Mouse (Mus musculus) heart, embryonic 12.5 days (tissue): Measurements from ENCODE around the gene Dner. TPM values are rescaled to one million over a fixed set of nuclear protein-coding genes. Genes with fewer than 3 reads are reported as not detected.

ENCODE experiments used
- ATAC-seq: fragments of 200-750 bp; cut with Nextera tagmentation; 2 replicates; pipeline ENCODE4 v1.8.0; 2017; ENCODE audit warnings: moderate TSS enrichment, moderate library complexity; ENCODE audit not compliant: insufficient number of reproducible peaks, low FRiP score
- H3K27ac ChIP-seq: fragments of 300-500 bp; sonication (generic); 2 replicates; pipeline ENCODE4 v1.5.1; 2016; ENCODE audit warnings: mild to moderate bottlenecking, moderate library complexity; ENCODE audit not compliant: poor library complexity, severe bottlenecking
- H3K27me3 ChIP-seq: fragments of 300-500 bp; sonication (generic); replicated peaks from 2 replicates; pipeline ENCODE4 v1.6.1; 2016; ENCODE audit warnings: mild to moderate bottlenecking, moderate library complexity
- H3K36me3 ChIP-seq: fragments of 300-500 bp; sonication (generic); 2 replicates; pipeline ENCODE4 v1.6.1; 2016; ENCODE audit warnings: mild to moderate bottlenecking, moderate library complexity
- H3K4me1 ChIP-seq: fragments of 300-500 bp; sonication (generic); replicated peaks from 2 replicates; pipeline ENCODE4 v1.6.1; 2016; ENCODE audit warnings: mild to moderate bottlenecking
- H3K4me2 ChIP-seq: fragments of 300-500 bp; sonication (generic); 2 replicates; pipeline ENCODE4 v1.6.1; 2016; ENCODE audit warnings: mild to moderate bottlenecking, moderate library complexity
- H3K4me3 ChIP-seq: fragments of 300-500 bp; sonication (generic); 2 replicates; pipeline ENCODE4 v1.5.1; 2016; ENCODE audit warnings: mild to moderate bottlenecking
- H3K9ac ChIP-seq: fragments of 300-500 bp; sonication (generic); 2 replicates; pipeline ENCODE4 v1.6.1; 2016; ENCODE audit warnings: mild to moderate bottlenecking, moderate library complexity
- H3K9me3 ChIP-seq: fragments of 300-500 bp; sonication (generic); replicated peaks from 2 replicates; pipeline ENCODE4 v1.6.1; 2016; ENCODE audit warnings: mild to moderate bottlenecking, moderate library complexity
- WGBS: fragments of 180-500 bp; shearing (Covaris S2); methylation state at CpG from one replicate; pipeline ENCODE4 v1.1.7; 2016; 5-methylcytosine and 5-hydroxymethylcytosine counted together
- polyA plus RNA-seq: library from polyadenylated mRNA; unstranded; fragments of >200 nt; fragmentation: Nextera tagmentation; extraction: Ambion mirVana; gene quantifications from 2 replicates; pipeline ENCODE4 v1.2.1, GENCODE M21; 2016

Dner gene
- polyA plus RNA-seq, 1 experiment from 2014 or later: 1.2 TPM

DNA sequence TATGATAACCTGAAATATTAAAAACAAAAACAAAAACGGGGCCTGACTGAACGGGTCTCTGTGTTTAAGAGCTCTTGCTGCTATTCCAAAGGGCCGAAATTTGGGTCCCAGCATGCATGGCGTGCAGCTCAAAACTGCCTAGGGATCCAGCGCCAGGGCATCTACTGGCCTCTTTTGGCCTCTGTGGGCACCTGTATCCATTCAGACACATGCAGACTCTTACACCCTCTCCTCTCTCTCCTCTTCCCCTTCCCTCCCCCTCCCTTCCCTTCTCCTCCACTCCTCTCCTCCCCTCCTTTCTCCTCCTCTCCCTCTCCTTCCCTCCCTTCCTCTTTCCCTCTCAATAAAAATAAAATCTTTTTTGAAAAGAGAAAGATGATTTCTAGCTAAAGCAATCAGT is 13.4 kb upstream of the Dner start:
- WGBS: 27% methylated on average over 5 of the region's 5 CpGs
- H3K4me3 ChIP-seq: no peak overlapping the region

DNA sequence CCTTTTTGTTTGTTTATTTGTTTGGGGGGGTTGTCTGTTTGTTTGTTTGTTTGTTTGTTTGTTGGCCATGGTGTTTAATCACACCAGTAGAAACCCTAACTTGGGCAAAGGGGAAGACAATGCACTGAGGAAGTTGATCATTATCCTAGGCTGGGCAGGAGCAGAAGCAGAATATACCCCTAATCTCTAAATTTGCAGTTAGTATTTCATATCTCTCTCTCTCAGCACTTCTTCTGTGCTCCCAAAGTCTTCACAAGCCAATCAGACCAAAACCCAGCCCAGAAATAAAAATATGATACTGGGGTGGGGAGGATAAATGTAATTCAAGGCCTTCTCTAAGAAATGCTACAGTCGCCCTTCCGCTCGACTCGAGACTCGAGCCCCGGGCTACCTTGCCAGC is 4.2 kb upstream of the Dner start:
- Histone ChIP-seq H3K4me3 (no peak overlapping the region), H3K27ac (no peak overlapping the region), H3K4me2 (no peak overlapping the region), H3K36me3 (no peaks in the 10 kb centered on the region), H3K27me3 (peaks cover 14% of the 10 kb centered on the region), H3K9me3 (0 out of 2 replicates have a peak, but pooled peaks cover 2% of the 10 kb centered on the region), H3K9ac (no peak overlapping the region), H3K4me1 (peaks cover 6% of the 10 kb centered on the region)
- WGBS: 90% methylated on average over 6 of the region's 6 CpGs
- ATAC-seq: no peak

More for the DNA sequence above, 13.4 kb upstream of the Dner start:
- ATAC-seq: no peak
- Histone ChIP-seq H3K4me1 (peaks cover 5% of the 10 kb centered on the region; the same call in 1 of the 2 replicates), H3K27me3 (0 out of 2 replicates have a peak, but pooled peaks cover 15% of the 10 kb centered on the region), H3K36me3 (no peaks in the 10 kb centered on the region), H3K9ac (no peak overlapping the region), H3K9me3 (no peaks in the 10 kb centered on the region), H3K4me2 (peak overlapping the region; percentile 53), H3K27ac (no peak overlapping the region)

DNA sequence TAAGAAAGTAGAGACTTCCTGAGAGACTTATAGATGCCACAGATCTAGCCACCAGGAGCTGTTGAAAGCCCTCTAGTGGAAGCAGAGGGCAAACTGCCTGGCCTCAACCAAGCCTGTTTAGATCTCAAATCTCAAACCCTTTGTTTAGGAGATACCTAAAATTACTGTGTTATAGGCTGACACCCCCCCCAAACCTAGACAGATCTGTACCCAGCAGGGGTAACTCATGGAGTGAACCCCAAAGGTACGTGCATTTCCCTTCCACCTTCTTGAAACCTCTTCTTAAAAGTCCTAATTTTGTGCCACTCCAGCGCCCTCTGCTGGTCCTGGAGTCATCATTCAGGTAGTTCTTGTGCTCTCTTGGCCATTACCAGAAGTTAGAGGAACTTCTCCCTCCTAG is 1.1 kb upstream of the Dner start:
- Histone ChIP-seq H3K27ac (no peak overlapping the region), H3K9me3 (0 out of 2 replicates have a peak, but pooled peaks cover 2% of the 10 kb centered on the region), H3K4me3 (no peak overlapping the region), H3K9ac (no peak overlapping the region), H3K4me1 (peaks cover 9% of the 10 kb centered on the region), H3K27me3 (peaks cover 42% of the 10 kb centered on the region), H3K36me3 (no peaks in the 10 kb centered on the region), H3K4me2 (no peak overlapping the region)
- no peak for ATAC-seq
- WGBS: 5% methylated on average over 2 of the region's 2 CpGs

DNA sequence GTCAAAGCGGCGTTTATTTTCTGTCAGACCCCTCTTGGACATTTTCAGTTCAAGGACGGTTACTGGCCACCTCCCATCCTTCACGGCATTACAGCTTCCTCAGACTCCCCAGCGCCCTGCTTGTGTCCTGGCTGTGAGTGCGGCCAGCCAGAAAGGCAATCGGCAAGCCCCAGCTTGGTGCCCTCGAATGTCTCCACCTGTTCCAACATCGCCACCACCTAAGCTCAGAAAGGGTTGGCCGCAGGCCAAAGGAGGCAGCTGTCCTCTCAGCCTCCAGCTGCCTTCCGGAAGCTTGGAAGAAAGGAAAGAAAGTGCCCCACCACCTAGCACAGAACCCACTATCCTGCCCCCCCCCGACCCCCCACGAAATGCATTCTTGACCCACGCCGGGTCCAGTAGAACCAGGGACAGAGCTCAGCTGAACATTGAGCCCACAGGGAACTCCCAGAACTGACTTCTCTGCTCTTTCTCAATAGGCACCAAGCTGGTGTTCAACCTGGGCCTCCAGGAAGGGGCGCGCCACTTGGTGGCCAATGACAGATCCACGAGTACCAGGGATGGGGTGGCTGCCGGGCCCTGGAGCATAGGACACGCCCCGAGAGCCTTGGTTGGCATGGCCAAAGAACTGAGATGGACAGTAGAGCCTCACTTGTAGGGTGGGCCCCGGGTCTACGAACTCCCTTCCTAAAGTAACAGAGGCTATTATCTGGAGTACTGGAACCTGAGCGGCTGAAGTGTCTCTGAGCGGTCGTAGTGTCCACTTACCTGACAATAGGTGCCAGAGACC is 1.1 kb downstream of the Dner start:
- ATAC-seq: no peak
- H3K4me2 ChIP-seq: peak overlapping the region; percentile 99
- H3K4me3 ChIP-seq: peak overlapping the region; percentile 53
- 0 out of 2 replicates have a peak, but pooled peaks cover 2% of the 10 kb centered on the region for H3K9me3 ChIP-seq
- H3K27me3 ChIP-seq: peaks cover 46% of the 10 kb centered on the region
- WGBS: 16% methylated on average over 26 of the region's 26 CpGs
- H3K4me1 ChIP-seq: peaks cover 9% of the 10 kb centered on the region
- no peaks in the 10 kb centered on the region for H3K36me3 ChIP-seq
- H3K27ac ChIP-seq: no peak overlapping the region
- 0 out of 2 replicates have a peak overlapping the region, but pooled peaks have one; percentile 41 for H3K9ac ChIP-seq

DNA sequence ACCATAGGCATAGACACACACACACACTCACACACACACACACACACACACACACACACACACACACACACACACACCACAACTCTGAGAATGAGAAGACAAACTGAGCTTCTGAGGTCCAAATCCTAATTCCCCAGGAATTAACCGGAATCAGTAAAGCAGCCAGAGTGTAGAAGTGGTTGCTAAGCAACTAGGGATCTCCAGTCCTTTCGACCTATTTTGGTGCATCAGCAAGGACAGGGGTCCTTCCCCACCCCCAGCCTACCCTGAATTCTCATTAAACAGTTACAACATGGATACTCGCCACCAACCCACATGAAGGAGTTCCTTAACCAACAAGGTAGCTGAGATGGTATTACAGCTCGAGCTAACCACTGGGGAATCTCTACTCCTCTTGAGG is 18.1 kb downstream of the Dner start:
- peaks cover 5% of the 10 kb centered on the region; the same call in 1 of the 2 replicates for H3K9me3 ChIP-seq
- no peaks in the 10 kb centered on the region for H3K27me3 ChIP-seq
- H3K36me3 ChIP-seq: no peaks in the 10 kb centered on the region
- 59% methylated on average over 4 of the region's 4 CpGs for WGBS
- no peak overlapping the region for H3K9ac ChIP-seq
- ATAC-seq: no peak
- no peak overlapping the region for H3K4me3 ChIP-seq
- H3K4me1 ChIP-seq: no peaks in the 10 kb centered on the region
- no peak overlapping the region for H3K4me2 ChIP-seq
- H3K27ac ChIP-seq: no peak overlapping the region

DNA sequence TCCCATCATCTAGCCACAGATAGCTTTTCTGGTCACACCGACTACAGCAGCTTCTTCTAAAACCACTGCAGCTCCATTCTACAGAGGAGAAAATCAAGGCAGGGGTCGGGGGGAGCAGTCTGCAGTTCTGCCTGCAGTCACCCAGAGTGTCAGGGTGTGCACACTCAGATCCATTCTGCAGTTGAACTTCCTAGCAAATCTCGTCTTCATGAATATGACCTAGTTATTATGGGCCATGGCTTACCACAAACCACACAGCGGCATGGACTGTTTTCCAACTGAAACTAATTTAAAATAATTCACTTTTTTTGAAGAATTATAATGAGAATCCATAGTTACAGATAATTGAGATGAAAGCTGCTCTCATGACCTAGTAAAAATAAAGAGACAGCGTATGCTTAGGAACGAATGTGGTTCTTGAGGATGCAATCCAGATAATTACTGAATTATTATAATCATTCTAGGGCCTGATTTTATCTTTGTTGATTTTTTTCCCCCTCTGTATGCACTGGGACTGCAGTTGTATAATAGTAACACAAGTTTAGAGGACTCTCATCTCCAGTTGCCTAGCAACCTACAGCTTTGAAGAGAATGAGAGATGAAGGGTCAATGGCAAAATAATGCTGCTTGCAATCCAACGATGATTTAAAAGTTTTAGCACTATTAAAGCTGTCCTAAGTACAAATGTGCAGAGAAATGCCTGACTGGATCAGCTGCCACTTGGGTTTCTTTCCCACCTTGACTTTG is 27.7 kb downstream of the Dner start:
- WGBS: 76% methylated on average over 7 of the region's 7 CpGs
- no peak for ATAC-seq
- H3K4me3 ChIP-seq: no peak overlapping the region

DNA sequence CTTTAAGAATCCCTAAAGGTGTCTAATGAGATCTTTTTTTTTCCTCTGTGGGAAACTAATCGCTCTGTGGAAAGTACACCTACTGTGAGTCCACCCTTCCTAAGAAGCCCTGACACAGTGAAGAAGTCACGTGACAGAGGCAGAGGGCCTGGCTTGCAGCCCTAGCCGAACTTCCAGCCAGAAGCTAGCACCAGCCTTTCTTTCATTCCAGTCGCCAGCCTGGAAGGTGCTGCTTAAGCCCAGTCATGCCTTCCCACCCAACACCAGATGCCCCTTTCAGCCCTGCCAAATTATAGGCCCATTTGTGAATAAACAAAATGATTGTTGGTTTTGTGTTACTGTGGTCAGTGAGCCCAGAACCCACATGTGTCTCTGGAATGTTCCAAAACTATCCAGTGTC is 28.4 kb downstream of the Dner start:
- no peak overlapping the region for H3K4me2 ChIP-seq
- no peak overlapping the region for H3K27ac ChIP-seq
- H3K4me3 ChIP-seq: no peak overlapping the region
- H3K9me3 ChIP-seq: no peaks in the 10 kb centered on the region
- no peaks in the 10 kb centered on the region for H3K36me3 ChIP-seq
- ATAC-seq: no peak
- 72% methylated on average over 4 of the region's 4 CpGs for WGBS
- H3K27me3 ChIP-seq: no peaks in the 10 kb centered on the region
- H3K4me1 ChIP-seq: no peaks in the 10 kb centered on the region
- no peak overlapping the region for H3K9ac ChIP-seq

More for the DNA sequence above, 27.7 kb downstream of the Dner start:
- no peaks in the 10 kb centered on the region for H3K27me3 ChIP-seq
- no peaks in the 10 kb centered on the region for H3K4me1 ChIP-seq
- no peak overlapping the region for H3K27ac ChIP-seq
- H3K9me3 ChIP-seq: no peaks in the 10 kb centered on the region
- H3K36me3 ChIP-seq: no peaks in the 10 kb centered on the region
- no peak overlapping the region for H3K9ac ChIP-seq
- no peak overlapping the region for H3K4me2 ChIP-seq

DNA sequence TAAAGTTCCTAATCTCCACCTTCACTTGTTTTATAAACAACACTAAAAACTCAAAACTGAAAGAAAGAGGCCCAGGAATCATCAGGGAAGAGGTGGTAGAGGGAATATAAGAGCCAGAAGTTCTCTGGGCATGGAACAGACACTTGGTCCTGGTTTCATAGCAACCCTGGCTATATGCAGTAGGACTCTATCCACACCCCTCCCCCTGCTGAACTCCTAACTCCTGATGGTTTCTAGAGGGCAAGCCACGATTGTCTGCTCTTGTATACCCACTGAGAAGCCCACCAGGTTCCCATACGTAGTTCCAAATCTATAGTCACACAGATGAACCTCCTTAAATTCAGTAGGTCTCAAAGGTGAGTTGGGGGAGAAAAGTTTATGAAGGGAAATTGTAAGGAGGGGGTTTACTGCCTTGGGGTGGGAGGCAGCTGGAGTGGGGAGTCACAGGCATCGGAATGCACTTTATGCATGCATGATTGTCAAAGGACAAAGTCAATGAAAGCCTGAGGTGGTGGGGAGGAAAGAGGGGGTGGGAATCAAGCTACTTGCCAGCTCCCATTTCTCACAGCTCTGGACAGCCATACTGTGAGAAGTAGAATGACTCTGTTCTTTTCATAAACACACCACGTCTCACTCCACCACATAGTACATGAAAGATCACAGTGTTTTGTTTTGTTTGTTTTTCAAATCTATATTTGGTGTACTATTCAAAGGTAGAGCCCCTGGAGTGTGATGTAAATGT is 31.5 kb downstream of the Dner start:
- Histone ChIP-seq H3K27ac (no peak overlapping the region), H3K27me3 (no peaks in the 10 kb centered on the region), H3K4me2 (no peak overlapping the region), H3K9ac (no peak overlapping the region), H3K36me3 (no peaks in the 10 kb centered on the region), H3K9me3 (no peaks in the 10 kb centered on the region), H3K4me1 (no peaks in the 10 kb centered on the region), H3K4me3 (no peak overlapping the region)
- ATAC-seq: no peak
- WGBS: 61% methylated on average over 4 of the region's 4 CpGs

DNA sequence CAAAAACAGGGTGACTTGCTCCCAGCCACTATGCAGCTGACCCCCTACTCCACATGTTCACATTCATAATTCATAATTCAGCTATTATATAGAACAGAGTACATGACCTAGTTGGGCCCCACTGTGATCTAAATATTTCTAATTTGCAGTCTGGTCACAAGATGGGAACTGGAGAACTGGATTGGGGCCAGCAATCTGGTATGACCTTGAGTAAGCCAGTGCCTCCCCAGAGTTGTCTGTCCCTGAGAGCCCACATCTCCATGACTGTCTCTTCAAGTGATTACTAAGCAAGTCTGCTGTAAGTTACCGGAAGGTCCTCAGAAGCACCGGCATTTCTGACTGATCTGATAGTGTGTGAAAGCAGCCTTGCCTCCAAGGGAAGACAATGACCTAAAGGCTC is 49.2 kb downstream of the Dner start:
- no peak overlapping the region for H3K9ac ChIP-seq
- 53% methylated on average over 2 of the region's 2 CpGs for WGBS

DNA sequence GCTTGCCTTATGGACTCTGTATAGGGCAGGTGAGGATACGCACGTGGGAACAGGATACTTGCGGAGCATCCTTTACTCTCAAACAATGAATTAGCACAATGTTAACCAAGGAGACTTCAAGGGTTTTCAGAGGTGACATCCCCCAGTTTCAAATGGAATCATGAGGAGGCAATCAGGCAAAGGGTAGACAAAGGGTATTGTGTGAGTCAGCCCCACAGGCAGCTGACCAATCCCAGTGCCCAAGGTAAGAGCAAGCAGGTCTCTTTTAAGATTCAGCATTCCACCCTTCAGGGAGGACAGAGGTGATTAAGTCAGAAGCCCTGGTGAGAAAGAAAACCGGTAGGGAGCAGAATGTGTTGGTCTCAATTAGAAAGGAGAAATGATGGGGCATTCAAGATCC is 55.6 kb downstream of the Dner start:
- H3K27ac ChIP-seq: no peak overlapping the region
- H3K36me3 ChIP-seq: no peaks in the 10 kb centered on the region
- no peak for ATAC-seq
- H3K27me3 ChIP-seq: 0 out of 2 replicates have a peak, but pooled peaks cover 3% of the 10 kb centered on the region
- no peak overlapping the region for H3K4me3 ChIP-seq
- H3K9ac ChIP-seq: no peak overlapping the region
- no peaks in the 10 kb centered on the region for H3K4me1 ChIP-seq
- H3K9me3 ChIP-seq: no peaks in the 10 kb centered on the region
- H3K4me2 ChIP-seq: no peak overlapping the region
- 60% methylated on average over 4 of the region's 4 CpGs for WGBS

More for the DNA sequence above, 49.2 kb downstream of the Dner start:
- no peak overlapping the region for H3K4me3 ChIP-seq
- H3K36me3 ChIP-seq: no peaks in the 10 kb centered on the region
- H3K27ac ChIP-seq: no peak overlapping the region
- H3K4me2 ChIP-seq: no peak overlapping the region
- H3K9me3 ChIP-seq: no peaks in the 10 kb centered on the region
- no peaks in the 10 kb centered on the region for H3K27me3 ChIP-seq
- no peaks in the 10 kb centered on the region for H3K4me1 ChIP-seq
- no peak for ATAC-seq

DNA sequence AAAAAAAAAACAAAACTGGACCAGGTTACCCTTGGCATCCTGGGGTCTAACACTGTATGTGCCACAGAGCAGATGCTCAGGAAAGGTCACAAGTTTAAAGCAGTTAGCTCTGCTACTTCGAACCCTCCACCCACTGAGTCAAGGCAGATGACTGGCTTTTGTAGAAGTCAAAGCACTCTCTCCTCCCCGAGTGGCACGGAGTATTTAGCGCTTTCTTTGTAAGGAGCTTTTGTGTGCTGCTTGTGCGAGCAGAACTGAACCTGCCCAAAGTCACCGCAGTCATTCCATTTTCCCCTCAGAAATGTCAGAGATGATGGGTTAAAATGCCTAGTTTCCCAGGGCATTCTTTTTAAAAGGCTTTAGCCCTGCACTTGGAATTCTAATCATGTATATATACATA is 59.1 kb downstream of the Dner start:
- WGBS: 46% methylated on average over 6 of the region's 6 CpGs
- no peak for ATAC-seq
- H3K4me1 ChIP-seq: no peaks in the 10 kb centered on the region
- no peak overlapping the region for H3K9ac ChIP-seq
- no peak overlapping the region for H3K4me3 ChIP-seq
- no peak overlapping the region for H3K4me2 ChIP-seq
- no peaks in the 10 kb centered on the region for H3K36me3 ChIP-seq
- H3K27ac ChIP-seq: no peak overlapping the region
- no peaks in the 10 kb centered on the region for H3K9me3 ChIP-seq
- H3K27me3 ChIP-seq: 0 out of 2 replicates have a peak, but pooled peaks cover 3% of the 10 kb centered on the region
